Mouse (Mus musculus) hindbrain, embryonic 12.5 days (tissue): ENCODE data around the gene Cdr1. TPM values are rescaled to one million over a fixed set of nuclear protein-coding genes. Genes with fewer than 3 reads are reported as not detected.

Source experiments
- ATAC-seq: fragments of 200-750 bp; cut with Nextera tagmentation; 2 replicates; pipeline ENCODE4 v1.8.0; 2017; ENCODE audit warnings: moderate TSS enrichment; ENCODE audit not compliant: low FRiP score
- H3K27ac ChIP-seq: fragments of 300-500 bp; sonication (generic); 2 replicates; pipeline ENCODE4 v1.5.1; 2016; ENCODE audit warnings: mild to moderate bottlenecking
- H3K27me3 ChIP-seq: fragments of 300-500 bp; sonication (generic); 2 replicates; pipeline ENCODE4 v1.6.1; 2016; ENCODE audit warnings: mild to moderate bottlenecking
- H3K36me3 ChIP-seq: fragments of 300-500 bp; sonication (generic); 2 replicates; pipeline ENCODE4 v1.6.1; 2016; ENCODE audit warnings: mild to moderate bottlenecking
- H3K4me1 ChIP-seq: fragments of 300-500 bp; sonication (generic); 2 replicates; pipeline ENCODE4 v1.6.1; 2016
- H3K4me2 ChIP-seq: fragments of 300-500 bp; sonication (generic); replicated peaks from 2 replicates; pipeline ENCODE4 v1.6.1; 2016; ENCODE audit warnings: mild to moderate bottlenecking
- H3K4me3 ChIP-seq: fragments of 300-500 bp; sonication (generic); 2 replicates; pipeline ENCODE4 v1.5.1; 2016; ENCODE audit warnings: mild to moderate bottlenecking
- H3K9ac ChIP-seq: fragments of 300-500 bp; sonication (generic); 2 replicates; pipeline ENCODE4 v1.6.1; 2016; ENCODE audit warnings: mild to moderate bottlenecking, moderate library complexity
- H3K9me3 ChIP-seq: fragments of 300-500 bp; sonication (generic); replicated peaks from 2 replicates; pipeline ENCODE4 v1.6.1; 2016; ENCODE audit warnings: mild to moderate bottlenecking
- WGBS: fragments of 180-500 bp; shearing (Covaris S2); methylation state at CpG from one replicate; pipeline ENCODE4 v1.1.7; 2016; 5-methylcytosine and 5-hydroxymethylcytosine counted together
- microRNA-seq: library from miRNA; unstranded; fragments of <30 nt; microRNA quantifications from one replicate; pipeline ENCODE4, GENCODE M21; 2017
- polyA plus RNA-seq: library from polyadenylated mRNA; unstranded; fragments of >200 nt; fragmentation: Nextera tagmentation; extraction: Ambion mirVana; gene quantifications from 2 replicates; pipeline ENCODE4 v1.2.1, GENCODE M21; 2016

Gene Cdr1
- 0.33 and 0.43 TPM in 2 replicates for polyA plus RNA-seq

DNA sequence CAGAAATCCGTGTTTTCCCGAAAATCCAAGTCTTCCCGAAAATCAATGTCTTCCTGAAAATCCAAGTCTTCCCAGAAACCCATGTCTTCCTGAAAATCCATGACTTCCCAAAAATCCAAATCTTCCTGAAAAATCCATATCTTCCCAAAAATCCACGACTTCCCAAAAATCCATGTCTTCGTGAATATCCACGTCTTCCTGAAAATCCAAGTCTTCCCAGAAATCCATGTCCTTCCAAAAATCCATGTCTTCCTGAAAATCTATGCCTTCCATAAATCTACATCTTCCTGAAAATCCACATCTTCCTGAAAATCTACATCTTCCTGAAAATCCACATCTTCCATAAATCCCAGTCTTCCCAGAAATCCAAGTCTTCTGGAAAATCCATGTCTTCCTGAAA, at the start of gene Cdr1:
Cdr1 (minus strand) TSS at position 101 of the 400 bp plus-strand sequence.
- ATAC-seq = no peak
- Histone ChIP-seq H3K27ac (no peak within 1 kb of the TSS), H3K4me1 (no peaks in the 10 kb centered on the region), H3K4me3 (no peak within 1 kb of the TSS), H3K36me3 (no peaks in the 10 kb centered on the region), H3K4me2 (no peak within 1 kb of the TSS), H3K9ac (no peak within 1 kb of the TSS), H3K27me3 (no peaks in the 10 kb centered on the region), H3K9me3 (0 out of 2 replicates have a peak, but pooled peaks cover 6% of the 10 kb centered on the region)
- WGBS = 96% methylated on average over 6 of the region's 6 CpGs

DNA sequence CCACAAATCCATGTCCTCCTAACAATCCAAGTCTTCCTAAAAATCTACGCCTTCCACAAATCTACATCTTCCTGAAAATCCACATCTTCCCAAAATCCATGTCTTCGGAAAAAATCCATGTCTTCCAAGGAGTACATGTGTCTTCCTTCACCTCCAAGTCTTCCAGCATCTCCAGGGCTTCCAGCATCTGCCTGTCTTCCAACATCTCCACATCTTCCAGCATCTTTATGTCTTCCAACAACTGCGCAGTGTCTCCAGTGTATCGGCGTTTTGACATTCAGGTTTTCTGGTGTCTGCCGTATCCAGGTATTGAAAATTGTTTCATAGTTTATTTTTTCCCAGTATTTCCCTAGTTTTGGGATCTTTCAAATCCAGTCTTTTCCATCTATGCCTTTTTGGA, 511 bp upstream of the Cdr1 start:
- no peak overlapping the region for H3K27ac ChIP-seq
- no peaks in the 10 kb centered on the region for H3K27me3 ChIP-seq
- H3K4me3 ChIP-seq = no peak overlapping the region
- WGBS = 93% methylated on average over 6 of the region's 6 CpGs
- 0 out of 2 replicates have a peak, but pooled peaks cover 6% of the 10 kb centered on the region for H3K9me3 ChIP-seq
- no peaks in the 10 kb centered on the region for H3K36me3 ChIP-seq
- no peak for ATAC-seq
- H3K4me1 ChIP-seq = no peaks in the 10 kb centered on the region
- H3K4me2 ChIP-seq = no peak overlapping the region
- no peak overlapping the region for H3K9ac ChIP-seq

DNA sequence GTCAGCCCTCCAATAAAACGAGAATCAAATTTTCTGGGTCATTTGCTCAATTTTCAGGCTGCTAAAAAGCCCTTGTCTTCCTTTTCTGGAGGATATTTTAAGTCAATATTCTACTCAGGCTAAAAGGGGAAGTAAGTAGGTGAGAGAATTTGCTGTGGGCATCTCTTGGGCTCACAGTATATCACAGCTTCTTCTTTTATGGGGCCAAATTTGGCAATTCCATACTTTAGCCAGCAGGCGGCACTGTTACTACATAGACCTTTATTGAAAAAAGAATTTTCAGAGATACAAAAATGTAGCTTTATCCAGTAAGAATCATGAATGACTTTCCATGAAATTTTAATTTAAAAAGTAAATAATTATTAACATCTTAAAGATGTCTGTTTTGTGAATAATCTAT, 18.8 kb downstream of the Cdr1 start:
- no peak overlapping the region for H3K4me3 ChIP-seq
- no peaks in the 10 kb centered on the region for H3K36me3 ChIP-seq
- no peak overlapping the region for H3K9ac ChIP-seq
- no peak for ATAC-seq
- H3K4me2 ChIP-seq = no peak overlapping the region
- no peaks in the 10 kb centered on the region for H3K4me1 ChIP-seq
- H3K27ac ChIP-seq = no peak overlapping the region
- H3K9me3 ChIP-seq = no peaks in the 10 kb centered on the region
- no peaks in the 10 kb centered on the region for H3K27me3 ChIP-seq
- 45% methylated on average over 2 of the region's 2 CpGs for WGBS

DNA sequence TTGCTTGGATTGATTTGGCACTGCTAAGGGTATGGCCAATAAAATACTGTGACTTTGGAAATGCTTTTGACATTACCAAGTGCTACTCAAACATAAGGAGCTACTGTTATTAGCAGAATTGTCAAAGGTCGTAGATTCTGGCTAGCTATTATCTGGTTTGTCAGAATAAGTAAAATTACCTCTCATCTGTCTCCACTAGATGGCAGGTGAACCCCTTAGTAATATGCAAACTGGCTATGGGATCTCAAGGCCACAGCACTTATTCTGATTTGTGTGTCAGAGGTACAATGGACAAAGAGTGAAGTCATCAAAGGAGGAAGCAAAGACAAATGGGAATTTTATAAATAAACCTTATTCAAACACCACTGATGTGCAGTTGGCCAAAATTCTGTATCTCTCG, 24.1 kb downstream of the Cdr1 start:
- Histone ChIP-seq H3K4me3 (no peak overlapping the region), H3K4me1 (no peaks in the 10 kb centered on the region), H3K9ac (no peak overlapping the region), H3K9me3 (no peaks in the 10 kb centered on the region), H3K27me3 (no peaks in the 10 kb centered on the region), H3K4me2 (no peak overlapping the region), H3K36me3 (no peaks in the 10 kb centered on the region), H3K27ac (no peak overlapping the region)
- 63% methylated on average over 2 of the region's 2 CpGs for WGBS
- ATAC-seq = no peak

DNA sequence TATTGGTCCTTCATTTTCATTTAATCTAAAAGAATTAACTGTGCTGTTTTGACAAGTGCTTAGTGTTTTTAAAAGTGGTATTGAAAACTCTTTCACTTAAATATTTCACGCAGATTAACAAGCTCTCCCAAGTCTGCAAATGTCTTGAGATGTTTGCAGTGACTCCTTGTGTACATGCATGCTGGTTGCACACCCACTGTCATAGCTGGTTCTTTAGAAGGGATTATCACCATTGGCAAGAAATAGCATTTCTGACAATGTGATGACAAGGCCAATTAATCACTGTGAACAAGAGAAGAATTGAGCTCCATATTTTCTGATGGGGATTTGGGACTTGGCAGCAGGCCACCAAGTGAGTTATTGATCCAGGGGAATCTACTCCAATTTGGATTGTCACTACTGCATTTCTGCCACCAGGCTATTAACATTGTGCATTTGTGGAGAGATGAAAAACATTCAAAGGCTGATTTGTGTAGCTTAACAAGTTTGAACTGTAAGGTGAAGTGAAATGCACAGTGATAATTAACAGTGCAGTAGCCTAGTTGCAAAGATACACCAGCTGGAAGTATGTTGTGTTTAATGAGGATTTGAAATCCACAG, 30.6 kb downstream of the Cdr1 start:
- no peaks in the 10 kb centered on the region for H3K27me3 ChIP-seq
- H3K9me3 ChIP-seq = no peaks in the 10 kb centered on the region
- H3K27ac ChIP-seq = no peak overlapping the region
- no peak overlapping the region for H3K9ac ChIP-seq
- no peaks in the 10 kb centered on the region for H3K36me3 ChIP-seq
- no peak for ATAC-seq
- no peak overlapping the region for H3K4me2 ChIP-seq
- H3K4me3 ChIP-seq = no peak overlapping the region
- WGBS = 92% methylated on average over 1 of the region's 1 CpGs
- no peaks in the 10 kb centered on the region for H3K4me1 ChIP-seq

DNA sequence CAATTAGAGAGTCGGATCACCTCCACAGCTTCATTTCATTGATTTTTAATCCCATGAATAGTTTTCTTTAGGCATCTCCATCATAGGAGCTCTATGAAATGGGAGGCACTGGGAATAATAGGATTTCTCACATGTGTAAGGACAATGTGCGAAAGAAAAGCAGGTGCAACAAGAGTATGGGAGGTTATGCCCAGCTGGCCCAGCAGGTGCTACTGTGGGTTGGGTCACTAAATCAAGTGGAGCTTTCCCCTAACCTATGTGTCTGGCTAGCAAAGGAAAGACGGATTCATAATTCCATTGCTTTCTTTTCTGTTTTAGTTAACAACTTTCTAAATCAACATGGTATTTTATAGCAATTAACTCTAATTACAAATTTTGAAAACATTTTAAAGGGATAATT, 31.1 kb downstream of the Cdr1 start:
- no peak overlapping the region for H3K4me2 ChIP-seq
- no peak overlapping the region for H3K27ac ChIP-seq
- ATAC-seq = no peak
- H3K27me3 ChIP-seq = no peaks in the 10 kb centered on the region
- no peak overlapping the region for H3K4me3 ChIP-seq
- H3K9me3 ChIP-seq = no peaks in the 10 kb centered on the region
- no peaks in the 10 kb centered on the region for H3K36me3 ChIP-seq
- H3K9ac ChIP-seq = no peak overlapping the region
- WGBS = 71% methylated on average over 3 of the region's 3 CpGs
- no peaks in the 10 kb centered on the region for H3K4me1 ChIP-seq

DNA sequence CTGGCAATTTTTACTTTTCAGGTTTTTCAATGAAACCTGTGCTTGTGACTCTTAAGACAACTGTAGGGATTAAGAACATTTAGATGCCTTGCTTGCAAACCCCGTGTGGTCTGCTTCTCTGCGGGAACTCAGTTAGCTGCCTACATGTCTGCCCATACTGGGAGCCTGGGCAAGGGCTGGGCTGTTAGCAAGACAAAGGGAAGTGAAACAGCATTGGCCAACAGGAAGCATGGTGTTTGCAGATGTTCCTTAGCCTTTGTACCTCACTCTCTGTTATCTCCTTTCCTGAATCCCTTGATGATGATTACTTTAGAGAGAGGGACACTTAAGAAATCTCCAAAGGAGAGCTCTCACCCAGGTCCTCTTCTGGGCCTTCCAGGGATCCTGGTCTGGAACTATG, 38.8 kb downstream of the Cdr1 start:
- H3K9me3 ChIP-seq = no peaks in the 10 kb centered on the region
- H3K4me1 ChIP-seq = no peaks in the 10 kb centered on the region
- H3K27ac ChIP-seq = no peak overlapping the region
- 31% methylated on average over 2 of the region's 2 CpGs for WGBS
- H3K9ac ChIP-seq = no peak overlapping the region
- no peaks in the 10 kb centered on the region for H3K27me3 ChIP-seq
- H3K4me3 ChIP-seq = no peak overlapping the region
- H3K4me2 ChIP-seq = no peak overlapping the region
- H3K36me3 ChIP-seq = no peaks in the 10 kb centered on the region
- ATAC-seq = no peak

DNA sequence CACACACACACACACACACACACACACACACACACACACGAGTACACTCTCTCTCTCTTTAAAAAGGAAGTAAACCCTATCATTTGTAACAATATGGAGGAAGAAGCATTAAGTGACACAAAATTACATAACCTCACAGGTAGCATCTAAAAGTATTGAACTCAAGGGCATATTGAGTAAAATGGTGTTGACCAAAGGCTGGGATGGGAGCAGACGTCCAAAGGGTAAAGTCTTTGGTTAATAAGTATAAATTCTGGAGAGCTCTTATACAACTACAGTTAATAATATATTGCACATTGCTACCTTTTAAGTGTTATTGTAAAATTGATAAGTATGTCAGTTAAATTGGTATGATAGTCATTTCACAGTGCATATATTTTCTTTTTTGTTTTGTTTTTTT, 39.9 kb downstream of the Cdr1 start:
- 80% methylated on average over 2 of the region's 2 CpGs for WGBS
- no peak overlapping the region for H3K4me3 ChIP-seq
- no peaks in the 10 kb centered on the region for H3K9me3 ChIP-seq
- no peak overlapping the region for H3K4me2 ChIP-seq
- H3K27me3 ChIP-seq = no peaks in the 10 kb centered on the region
- no peak overlapping the region for H3K27ac ChIP-seq
- no peaks in the 10 kb centered on the region for H3K4me1 ChIP-seq
- no peak for ATAC-seq
- H3K36me3 ChIP-seq = no peaks in the 10 kb centered on the region
- no peak overlapping the region for H3K9ac ChIP-seq

DNA sequence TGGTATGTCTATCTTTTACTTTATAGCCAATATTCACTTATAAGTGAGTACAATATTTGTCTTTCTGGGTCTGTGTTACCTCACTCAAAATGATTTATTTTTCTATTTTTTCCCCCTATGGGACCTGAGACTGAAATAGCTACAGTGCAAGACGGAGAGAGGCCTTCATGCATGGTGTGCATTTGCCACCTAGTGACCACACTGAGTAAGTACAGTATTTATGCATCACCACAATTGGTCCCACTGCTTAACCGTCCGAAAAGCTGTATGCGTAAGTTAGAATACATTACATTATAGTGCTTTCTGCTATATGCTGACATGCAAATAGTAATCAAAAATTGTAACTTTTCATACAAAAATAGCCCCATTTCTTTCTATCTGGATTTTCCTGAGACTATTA, 50.8 kb downstream of the Cdr1 start:
- Histone ChIP-seq H3K9me3 (no peaks in the 10 kb centered on the region), H3K27ac (no peak overlapping the region), H3K4me2 (no peak overlapping the region), H3K4me1 (no peaks in the 10 kb centered on the region), H3K36me3 (no peaks in the 10 kb centered on the region), H3K4me3 (no peak overlapping the region), H3K9ac (no peak overlapping the region), H3K27me3 (no peaks in the 10 kb centered on the region)
- WGBS = 71% methylated on average over 4 of the region's 4 CpGs
- ATAC-seq = no peak

Small RNAs within 50 kb of the gene (microRNA-seq; reads per million reads assigned to microRNA genes)
- gene Gm24396 = not detected
